Mouse (Mus musculus) CD4-positive, CD25-positive, alpha-beta regulatory T cell, adult 2 months (primary cell): Measurements from ENCODE around the gene Wdr31.

Experiments used
- DNase-seq: peaks from one replicate; pipeline ENCODE4 v3.0.0-alpha.2; 2012; ENCODE audit warnings: low read depth, low spot score

The Wdr31 gene

DNA sequence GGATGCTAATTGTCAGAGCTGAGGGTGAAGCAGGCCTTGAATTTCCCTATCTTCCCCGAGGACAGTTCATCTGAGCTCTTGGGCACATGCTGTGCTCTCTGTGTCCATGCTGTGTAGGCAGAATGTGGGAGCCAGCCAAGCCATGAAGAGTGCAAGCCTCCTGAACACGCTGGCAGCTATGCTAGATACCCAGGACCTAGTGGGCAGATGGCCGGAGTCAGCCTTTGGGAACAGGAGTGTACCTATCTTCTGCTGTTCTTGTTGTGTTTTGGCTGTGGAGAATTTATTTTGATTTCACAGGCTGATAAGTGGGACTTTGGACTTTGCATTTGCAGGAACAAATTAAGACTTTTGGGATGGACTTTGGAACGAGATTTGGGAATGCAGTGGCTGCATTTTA is 30.2 kb downstream of the Wdr31 start:
- DNase-seq, result no peak

DNA sequence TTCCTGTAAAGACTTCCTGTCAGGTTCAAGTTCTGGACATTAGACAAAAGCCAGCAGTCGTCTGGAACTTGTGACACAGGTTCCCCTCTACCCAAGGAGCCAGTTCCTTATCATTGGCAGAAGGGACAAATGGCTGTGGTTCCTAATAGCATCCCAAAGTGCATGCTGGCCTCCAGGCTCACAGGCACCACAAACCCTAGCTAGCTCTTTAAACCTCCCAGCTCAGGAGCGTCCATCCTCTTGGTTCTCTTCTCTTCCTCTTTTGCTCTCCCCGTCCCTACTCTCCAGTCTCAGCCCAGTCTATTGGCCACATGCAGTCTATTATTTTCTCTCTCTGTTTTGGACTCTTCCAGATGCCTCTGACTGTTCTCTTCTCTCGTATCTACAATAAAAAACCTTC is 30.9 kb downstream of the Wdr31 start:
- no peak for DNase-seq

DNA sequence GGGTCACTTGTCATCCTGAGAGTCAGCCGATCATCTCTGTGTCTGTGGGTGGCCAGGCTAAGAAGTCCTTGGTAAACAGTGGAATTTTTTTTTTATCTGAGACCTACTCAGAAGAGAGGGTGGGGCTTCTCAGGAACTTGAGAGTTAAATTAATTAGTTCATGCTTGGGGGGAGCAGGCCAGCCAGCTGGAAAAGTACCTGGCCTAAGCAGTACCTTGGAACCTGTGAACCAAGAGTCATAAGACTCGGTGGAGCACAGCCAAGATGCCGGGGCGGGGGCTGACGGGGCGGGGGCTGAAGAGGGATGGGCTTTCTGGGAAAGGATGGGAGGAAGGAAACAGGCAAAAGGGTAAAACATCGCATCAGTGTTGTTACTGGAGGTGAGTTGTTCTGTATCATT is 32.8 kb downstream of the Wdr31 start:
- no peak for DNase-seq

DNA sequence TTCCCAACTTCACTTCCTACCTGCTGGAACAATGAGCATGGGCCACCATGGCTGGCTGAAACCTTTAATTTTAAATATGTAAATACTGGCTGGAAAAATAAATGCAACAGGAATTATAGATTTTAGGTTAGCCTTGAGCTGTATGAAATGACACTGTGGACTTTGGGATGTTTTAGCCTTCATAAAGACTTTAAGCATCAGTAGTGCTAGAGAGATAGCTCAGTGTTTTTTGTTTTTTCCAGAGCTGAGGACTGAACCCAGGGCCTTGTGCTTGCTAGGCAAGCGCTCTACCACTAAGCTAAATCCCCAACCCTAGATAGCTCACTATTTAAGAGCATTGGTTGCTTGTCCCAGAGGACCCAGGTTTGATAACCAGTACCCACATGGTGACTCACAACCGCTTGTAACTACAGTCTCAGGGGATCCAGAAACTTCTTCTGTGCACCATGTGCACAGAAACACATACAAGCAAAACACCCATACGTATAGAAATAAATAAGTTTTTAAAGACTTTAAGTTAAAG is 33.4 kb downstream of the Wdr31 start:
- no peak for DNase-seq

DNA sequence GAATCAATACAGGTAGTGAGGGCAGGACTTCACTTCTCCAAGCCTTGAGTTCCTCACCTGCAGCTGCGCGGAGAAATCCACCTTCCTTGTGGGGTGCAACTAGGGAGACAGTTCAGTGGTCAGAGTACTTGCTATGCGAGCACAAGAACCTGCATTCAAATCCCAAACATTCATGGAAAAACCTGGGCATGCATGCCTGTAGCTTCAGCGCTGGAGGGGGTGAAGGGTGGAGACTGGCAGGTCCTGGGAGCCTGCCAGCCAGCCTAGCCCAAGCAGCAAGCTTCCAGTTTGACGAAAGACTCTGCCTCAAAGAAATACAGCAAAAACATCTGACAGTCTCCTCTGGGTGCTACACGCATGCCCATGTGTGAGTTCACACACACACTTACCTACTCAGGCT is 35.6 kb downstream of the Wdr31 start, which contains the start of gene Rnf183:
Gene Rnf183 (minus strand): TSS at position 172 of the 400 bp plus-strand sequence.
- no peak for DNase-seq

DNA sequence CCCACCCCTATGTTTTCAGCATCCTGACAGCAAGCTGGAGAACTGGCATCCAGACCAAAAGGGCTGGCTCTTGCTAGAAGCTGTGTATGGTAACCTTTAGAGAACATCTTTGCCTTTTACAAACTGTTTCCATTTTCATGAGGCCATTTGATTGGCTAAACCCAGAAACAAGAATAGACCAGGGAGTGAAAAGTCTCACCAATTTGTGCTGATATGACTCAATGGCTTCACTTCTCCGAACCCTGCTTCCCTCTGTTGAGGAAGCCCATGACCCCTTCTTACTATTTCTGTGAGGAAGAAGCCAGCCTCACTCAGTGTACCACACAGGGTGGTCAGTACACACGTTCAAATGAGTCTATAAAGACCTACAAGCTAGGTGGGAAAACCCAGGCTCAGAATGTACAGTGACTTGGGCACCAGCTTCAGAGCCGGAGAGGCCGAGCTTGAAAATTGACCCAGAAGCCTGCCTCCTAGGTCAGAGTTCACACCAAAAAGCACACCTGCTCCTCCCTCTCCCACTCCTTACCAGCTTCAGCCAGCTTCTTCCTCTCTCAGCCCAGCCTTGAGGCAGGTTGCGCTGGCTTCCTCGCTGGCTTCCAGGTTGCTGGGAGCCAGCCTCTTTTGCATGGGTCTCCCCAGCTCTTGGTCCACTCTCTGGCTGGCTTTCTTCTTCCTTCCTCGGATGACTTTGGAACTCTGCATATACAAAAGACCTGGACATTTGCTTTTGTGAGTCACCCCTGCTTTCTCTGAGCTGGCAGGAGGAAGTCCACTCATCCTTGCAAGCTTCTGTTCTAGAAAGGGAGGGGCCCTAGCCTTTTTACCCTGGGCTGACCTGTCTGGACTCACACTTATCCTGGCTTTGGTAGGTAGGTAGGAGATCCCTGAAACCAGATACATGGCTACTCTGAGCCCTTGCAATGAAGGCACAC is 36.5 kb downstream of the Wdr31 start:
- no peak for DNase-seq

DNA sequence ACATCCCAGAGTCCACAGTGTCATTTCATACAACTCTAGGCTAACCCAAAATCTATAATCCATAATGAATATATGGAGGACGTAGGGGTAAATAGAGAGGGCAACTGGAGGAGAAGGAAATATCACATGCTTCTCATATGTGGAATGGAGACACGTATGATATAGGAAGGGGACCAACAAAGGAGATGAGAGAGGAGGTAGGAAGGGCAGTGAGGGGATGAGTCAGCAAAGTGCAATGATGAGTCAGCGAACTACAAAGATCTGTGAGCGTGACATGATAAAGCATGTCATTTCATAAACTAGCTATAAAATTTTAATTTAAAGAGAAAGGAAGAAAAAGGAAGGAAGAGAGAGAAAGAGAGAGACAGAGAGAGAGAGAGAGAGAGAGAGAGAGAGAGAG is 39.2 kb downstream of the Wdr31 start:
- DNase-seq, result no peak

DNA sequence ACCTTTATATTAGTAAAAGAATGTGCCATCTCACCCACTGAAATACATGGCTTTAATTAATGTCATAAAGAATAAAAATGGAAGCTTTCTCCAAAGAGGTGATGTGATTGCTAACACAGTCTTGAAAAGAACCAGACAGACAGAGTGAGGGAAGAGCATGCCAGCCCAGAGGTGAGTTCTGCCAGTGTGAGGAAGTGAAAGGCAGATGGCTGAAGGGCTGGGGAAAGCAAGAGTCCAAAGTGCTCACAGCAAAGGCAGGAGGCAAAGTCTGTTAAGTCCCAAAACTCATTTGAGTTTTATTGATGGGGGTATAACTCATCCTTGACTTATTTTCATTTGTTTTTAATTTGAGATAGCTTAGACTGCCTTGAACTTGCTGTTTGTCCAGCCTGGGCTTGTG is 40.0 kb downstream of the Wdr31 start:
- DNase-seq, result no peak

DNA sequence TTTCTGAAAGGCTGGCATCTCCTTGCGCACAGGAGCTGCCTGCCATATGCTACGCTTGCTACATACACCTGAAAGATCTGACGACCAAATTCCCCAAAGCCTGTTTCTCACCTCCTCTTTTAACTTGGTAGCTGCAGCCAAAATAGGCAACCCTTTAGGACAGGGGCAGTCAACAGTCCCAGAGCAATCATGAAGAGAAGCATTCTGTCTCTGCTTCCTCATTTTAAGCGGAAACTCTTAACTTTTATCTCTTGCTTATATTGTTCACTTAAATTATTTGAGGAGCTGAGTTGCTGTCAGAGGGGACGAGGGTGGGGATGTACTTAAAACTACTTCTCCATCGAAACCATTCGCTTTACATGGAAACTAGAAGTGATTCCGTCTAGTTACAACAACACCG is 41.1 kb downstream of the Wdr31 start:
- DNase-seq, result no peak

DNA sequence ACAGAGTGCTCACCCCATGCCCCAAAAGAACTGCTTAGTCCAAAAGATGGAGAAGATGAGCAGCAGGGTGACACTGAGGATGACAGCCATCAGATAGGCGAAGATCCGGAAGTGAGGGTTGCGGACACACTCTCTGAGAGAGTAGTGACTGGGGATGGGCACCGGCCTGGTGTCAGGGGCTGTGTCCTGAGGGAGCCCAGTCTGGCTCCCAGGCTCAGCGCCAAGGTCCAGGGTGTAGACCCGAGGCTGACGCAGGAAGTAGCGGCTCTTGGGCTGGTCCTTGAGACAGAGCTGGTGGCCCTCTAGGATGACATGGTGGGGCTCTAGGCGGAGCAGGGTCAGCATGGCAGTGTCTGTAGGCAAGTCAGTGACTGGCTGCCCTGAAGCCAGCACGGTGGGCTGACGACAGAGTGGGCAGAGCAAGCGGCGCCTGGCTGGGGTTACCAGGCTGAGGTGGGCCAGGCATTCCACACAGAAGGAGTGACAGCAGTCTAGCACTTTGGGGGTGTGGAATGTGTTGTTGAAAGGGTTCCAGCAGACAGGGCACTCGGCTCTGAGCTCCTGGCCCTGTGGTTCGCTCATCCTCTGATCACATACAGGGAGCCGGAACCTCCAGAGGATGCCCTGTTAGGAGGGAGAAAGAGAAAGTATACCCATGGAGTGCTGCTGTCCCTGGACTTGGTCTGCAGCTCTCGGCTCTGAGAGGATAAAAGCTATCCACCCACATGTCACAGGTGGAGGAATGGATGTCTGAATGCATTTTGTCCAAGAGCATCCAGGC is 42.5 kb downstream of the Wdr31 start:
- DNase-seq, result no peak

DNA sequence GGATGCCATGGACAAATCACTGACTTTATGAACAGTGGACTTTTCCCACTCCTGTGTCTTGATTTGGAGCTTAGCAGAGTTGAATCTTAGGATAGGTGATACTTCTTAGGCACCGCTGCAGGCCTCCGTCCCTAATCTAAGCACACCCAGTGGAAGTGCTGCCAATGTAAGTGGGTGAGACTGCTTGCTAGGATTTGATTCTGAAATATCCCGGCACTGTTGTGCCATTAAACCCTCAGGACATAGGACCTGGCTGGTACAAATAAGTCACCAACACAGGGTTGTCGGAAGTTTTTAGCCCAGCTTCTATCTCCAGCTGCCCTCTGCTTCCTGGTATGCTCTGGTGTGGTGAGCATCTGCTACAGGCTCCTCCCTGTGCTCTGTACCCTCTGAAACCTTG is 44.8 kb downstream of the Wdr31 start:
- no peak for DNase-seq

DNA sequence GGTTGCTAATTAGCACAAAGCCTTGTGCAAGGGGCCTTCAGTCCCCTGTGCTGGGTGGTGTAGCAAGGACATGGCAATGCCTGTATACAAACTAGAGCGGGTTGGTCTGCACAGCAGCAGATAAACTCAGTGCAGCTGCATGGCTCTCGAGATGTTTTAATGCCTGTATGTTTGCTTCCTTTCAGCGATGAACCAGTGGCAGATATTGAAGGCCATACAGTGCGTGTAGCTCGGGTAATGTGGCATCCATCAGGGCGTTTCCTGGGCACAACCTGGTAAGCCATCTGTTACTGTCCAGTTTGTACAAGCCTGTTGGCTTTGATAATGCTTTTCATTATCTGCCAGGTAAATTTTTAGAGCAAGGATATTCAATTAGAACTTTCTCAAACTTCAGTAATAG is 51.6 kb downstream of the Wdr31 start:
- DNase-seq, result no peak

DNA sequence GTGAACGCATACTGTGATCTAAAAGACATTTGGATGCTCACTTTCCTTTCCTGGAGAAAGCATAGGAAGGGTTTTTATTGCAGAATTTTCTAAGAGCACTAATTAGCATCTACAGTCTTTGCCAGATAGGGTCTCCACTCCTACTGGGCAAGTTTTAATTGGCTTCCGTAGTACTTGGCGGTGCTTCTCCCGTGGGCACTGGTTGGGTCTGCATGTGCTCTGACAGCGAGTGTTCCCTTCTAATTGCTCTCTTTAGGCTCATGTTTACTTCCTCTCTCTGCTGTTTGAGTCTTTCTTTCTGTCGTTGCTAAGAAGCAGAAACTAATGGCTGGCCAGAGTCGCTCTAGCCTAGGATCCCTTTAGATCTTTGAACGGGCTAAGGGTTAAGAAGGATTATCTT is 52.2 kb downstream of the Wdr31 start:
- no peak for DNase-seq

DNA sequence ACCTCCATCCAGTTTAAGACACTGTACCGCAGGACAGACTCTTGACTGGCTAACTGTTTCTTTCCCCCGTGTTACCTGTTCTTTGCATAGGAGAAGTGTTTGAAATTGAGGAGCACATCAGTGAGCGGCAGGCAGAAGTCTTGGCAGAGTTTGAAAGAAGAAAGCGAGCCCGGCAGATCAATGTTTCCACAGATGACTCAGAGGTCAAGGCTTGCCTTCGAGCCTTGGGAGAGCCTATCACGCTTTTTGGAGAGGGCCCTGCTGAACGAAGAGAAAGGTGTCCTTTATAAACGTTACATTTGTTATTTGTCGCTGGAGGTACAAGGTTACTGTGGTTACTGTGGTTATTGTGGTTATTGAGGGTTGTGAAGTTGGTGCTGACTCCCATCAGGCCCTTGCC is 59.1 kb downstream of the Wdr31 start:
- no peak for DNase-seq

DNA sequence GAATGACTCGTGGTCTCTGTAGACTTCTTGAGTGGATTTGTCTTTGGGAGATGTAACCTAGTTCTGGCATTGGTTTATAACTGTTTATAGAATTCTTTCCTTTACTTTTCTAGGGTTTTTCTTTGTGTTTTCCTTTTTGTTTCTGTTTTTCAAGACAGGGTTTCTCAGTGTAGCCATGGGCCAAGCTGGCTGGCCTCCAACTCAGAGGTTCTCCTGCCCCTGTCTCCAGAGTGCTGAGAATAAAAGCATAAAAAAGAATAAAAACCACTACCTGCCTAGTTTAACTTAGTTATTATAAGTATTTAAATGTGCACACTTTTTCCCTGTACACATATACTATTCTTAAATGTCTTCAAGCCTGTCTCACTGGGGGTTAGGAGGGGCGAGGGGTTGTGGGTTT is 60.4 kb downstream of the Wdr31 start:
- DNase-seq, result no peak

DNA sequence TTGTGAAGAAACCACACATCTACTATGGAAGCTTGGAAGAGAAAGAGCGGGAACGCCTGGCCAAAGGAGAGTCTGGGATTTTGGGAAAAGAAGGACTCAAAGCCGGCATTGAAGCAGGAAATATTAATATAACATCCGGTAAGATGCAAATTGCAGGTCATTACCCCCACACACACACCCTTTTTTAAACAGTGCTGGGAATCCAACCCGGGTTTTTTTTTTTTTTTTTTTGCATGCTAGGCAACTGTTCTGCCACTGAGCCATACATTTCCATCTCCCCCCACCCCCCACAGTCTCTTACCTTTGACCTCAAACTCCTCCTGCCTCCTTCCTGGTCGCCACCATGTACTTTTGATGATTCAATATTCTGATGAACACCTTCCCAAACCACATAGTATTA is 61.1 kb downstream of the Wdr31 start:
- peak; percentile 14 for DNase-seq

DNA sequence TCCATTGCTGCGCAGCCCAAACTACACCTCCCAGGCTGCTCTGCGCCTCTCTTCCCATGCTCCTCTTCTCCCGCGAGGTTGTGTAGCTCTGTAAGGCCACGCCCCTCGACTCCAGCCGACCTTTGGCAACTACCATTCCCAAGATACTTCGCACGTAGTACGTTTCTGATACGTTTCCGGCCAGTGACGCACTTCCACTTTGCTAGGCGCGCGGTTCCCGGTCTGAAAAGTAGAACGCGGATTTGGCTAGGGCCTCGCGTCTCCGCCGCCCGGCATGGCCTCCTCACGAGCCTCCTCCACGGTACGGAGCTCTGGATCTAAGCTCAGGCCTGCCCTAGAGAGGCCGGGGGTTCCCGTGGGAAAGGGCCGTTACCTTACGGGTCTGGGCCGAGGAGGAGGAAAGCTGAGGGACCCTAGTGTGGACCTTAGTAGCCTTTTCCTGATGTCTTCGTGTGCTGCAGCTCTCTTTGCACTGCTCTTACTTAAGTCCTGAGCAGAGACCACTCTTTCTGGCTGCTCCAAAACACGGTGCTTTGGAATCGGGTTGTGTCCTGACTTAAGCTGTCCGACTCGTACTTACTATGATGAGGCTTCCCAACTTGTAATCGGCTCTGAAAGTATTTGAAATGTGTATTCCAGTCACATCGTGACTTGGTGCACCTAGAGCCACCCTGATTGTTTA is 62.0 kb downstream of the Wdr31 start, which contains the start of the genes Cdc26 and Prpf4:
Gene Cdc26 (minus strand): TSS at position 42 of the 682 bp plus-strand sequence.
Gene Prpf4 (plus strand): TSS at position 197 of the 682 bp plus-strand sequence.
- peak; percentile 99 for DNase-seq

DNA sequence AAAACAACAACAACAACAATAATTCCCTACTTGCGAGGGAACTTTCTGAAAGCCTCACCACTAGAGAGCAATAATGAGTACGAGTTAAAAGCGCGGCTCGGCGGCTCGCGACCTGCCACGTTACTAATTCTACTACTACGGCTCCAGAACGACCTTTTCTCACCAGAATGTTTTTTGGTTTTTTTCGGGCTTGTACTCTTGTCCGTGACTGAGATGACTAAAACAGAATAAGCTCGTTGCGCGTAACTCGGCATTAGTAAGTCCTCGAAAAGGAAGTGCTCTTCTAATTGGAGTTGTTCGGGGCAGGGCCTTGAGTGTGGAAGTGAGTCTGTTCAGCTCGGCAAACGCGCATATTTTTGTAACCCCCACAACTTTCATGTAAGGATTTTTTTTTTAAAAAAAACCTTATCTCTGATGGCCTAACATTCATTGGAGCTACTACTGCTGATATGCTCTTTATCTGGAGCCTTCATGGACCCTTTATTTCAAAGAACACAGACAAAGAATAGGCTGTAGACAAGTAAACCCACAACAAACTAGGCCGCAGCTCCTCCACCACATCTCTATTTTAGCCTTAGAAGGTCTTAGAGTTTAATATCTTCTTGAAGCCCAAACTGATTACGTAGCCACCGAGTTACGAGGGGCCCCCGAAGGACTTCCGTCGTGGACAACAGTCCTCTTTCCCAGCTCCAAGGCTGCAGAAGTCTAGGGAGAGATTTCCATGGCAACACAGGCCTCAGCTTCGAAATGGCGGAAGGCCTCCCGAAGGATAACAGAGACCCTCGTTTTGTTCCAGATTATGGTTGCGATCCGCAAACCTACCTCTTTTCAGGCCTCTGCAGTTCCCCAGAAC is 62.7 kb downstream of the Wdr31 start:
- DNase-seq, result peak; percentile 81

DNA sequence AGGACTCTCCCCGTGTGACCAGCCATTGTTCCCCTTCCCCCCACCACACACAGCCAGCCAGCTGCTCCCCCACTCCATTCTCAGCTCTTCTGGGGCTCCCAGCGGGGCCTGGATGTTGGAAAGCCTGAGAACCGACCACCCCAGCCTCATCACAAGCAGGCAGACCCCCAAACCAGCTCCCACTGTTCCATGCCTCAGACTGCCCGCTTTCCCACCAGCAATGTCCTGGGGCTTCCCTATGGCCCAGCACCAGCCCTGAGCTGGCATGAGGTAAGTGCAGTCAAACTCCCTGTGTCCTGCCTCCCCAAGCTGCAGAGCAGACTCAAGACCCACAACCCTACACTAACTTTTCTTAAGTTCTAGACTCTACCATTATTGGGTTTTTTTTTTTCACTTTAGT is 64.6 kb downstream of the Wdr31 start:
- no peak for DNase-seq

DNA sequence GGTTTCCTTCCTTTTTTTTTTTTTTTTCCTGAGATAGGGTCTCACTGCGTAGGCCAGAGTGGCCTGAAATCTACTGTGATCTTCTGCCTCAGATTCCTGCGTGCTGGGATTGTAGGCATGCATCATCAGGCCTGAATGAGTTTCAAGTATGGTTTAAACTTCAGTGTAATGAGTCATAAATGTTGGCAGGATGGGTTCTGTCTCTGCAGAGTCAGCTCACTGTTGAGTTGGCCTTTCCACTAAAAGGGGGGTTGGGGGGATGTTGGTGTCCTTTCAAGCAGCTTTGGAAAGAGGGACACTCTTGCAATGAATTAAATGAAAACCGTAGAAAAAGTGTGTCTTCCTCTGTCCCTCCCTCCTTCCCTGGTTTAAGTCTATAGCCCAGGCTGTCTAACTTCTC is 71.7 kb downstream of the Wdr31 start:
- DNase-seq, result no peak
